In genomic region chr12:71544401-71545159, GRCm38 (mm10) we compare ENCODE assay signal across 10 mouse cellular contexts.
DNase-seq lines count a peak whose midpoint lies in the region; ATAC-seq and TF ChIP-seq lines count a peak whose summit lies in the region.
"Had no signal": no experiment of that assay in that cellular context is flagged by ENCODE, and none has a peak within 500 bp of the region (broad histone marks: within the 10 kb centered on the region; RNA-seq: fewer than 3 reads in every experiment).

No protein-coding gene starts in this region.

- peak; percentile 30 for DNase-seq in adrenal gland, adult 2 months
- no peak for DNase-seq in adrenal gland, postnatal 25 days
- peak; percentile 32 to 74 for DNase-seq in layer of hippocampus, adult 18-20 months (ENCODE audit: low spot score in 2 of 2)
- DNase-seq in layer of hippocampus, adult 9-10 months (ENCODE audit: low spot score): no peak
- peak; percentile 44 for DNase-seq in embryonic facial prominence, embryonic 10.5 days (ENCODE audit: low spot score)
- DNase-seq in limb, embryonic 14.5 days (ENCODE audit: low spot score): peak; percentile 49
- no peak for DNase-seq in liver
- DNase-seq: adrenal gland, adult 8-10 months; gastrocnemius, adult 2 months had no signal

- no peak overlapping the region for H3K4me2 ChIP-seq in limb, embryonic 14.5 days (replicated peaks; ENCODE audit: low read depth, low read length, severe bottlenecking)
- H3K4me2 ChIP-seq in kidney, embryonic 14.5 days (replicated peaks; ENCODE audit: low read depth, low read length): no peak overlapping the region

- WGBS in embryonic facial prominence, embryonic 10.5 days: 52% methylated on average over 8 of the region's 8 CpGs
- WGBS in limb, embryonic 14.5 days: 30% methylated on average over 8 of the region's 8 CpGs
- 59% methylated on average over 8 of the region's 8 CpGs for WGBS in kidney, embryonic 14.5 days

- ATAC-seq in limb, embryonic 14.5 days (ENCODE audit: low FRiP score, low read depth): peak; percentile 67
- ATAC-seq in kidney, embryonic 14.5 days (ENCODE audit: low FRiP score, low TSS enrichment): no peak

- TF ChIP-seq POLR2A in limb, embryonic 14.5 days (IDR thresholded peaks at IDR 0.05; ENCODE audit: borderline replicate concordance, extremely low read depth, insufficient read depth, insufficient read length): no peak

- peaks cover 35% of the 10 kb centered on the region for H3K4me1 ChIP-seq in embryonic facial prominence, embryonic 10.5 days
- H3K4me1 ChIP-seq in limb, embryonic 14.5 days (ENCODE audit: control insufficient read depth, insufficient read depth, low read length): peaks cover 31% of the 10 kb centered on the region
- peaks cover 9% of the 10 kb centered on the region; the same call in 1 of the 2 replicates for H3K4me1 ChIP-seq in kidney, embryonic 14.5 days (ENCODE audit: control insufficient read depth, insufficient read depth, low read length)

- H3K4me3 ChIP-seq in embryonic facial prominence, embryonic 10.5 days: no peak overlapping the region
- H3K4me3 ChIP-seq in limb, embryonic 14.5 days (replicated peaks; ENCODE audit: low read length): no peak overlapping the region
- H3K4me3 ChIP-seq in kidney, embryonic 14.5 days (ENCODE audit: low read length): no peak overlapping the region
- H3K4me3 ChIP-seq: gastrocnemius, adult 2 months had no signal

- no peak overlapping the region for H3K9ac ChIP-seq in limb, embryonic 14.5 days (ENCODE audit: low read depth, low read length, severe bottlenecking)
- no peak overlapping the region for H3K9ac ChIP-seq in kidney, embryonic 14.5 days (ENCODE audit: low read depth, low read length)

- H3K27ac ChIP-seq in embryonic facial prominence, embryonic 10.5 days (replicated peaks): peak overlapping the region; percentile 5; the same call in 1 of the 2 replicates
- no peak overlapping the region for H3K27ac ChIP-seq in limb, embryonic 14.5 days (replicated peaks; ENCODE audit: low read depth, low read length)
- H3K27ac ChIP-seq in kidney, embryonic 14.5 days (ENCODE audit: low read depth, low read length): no peak overlapping the region; the same call in 1 of the 2 replicates
- H3K27ac ChIP-seq: gastrocnemius, adult 2 months had no signal

- H3K36me3 ChIP-seq in embryonic facial prominence, embryonic 10.5 days (replicated peaks): no peaks in the 10 kb centered on the region
- H3K36me3 ChIP-seq in limb, embryonic 14.5 days (ENCODE audit: control insufficient read depth, insufficient read depth, low read length): no peaks in the 10 kb centered on the region
- H3K36me3 ChIP-seq in kidney, embryonic 14.5 days (ENCODE audit: control insufficient read depth, insufficient read depth, low read length): no peaks in the 10 kb centered on the region

- no peaks in the 10 kb centered on the region; the same call in 1 of the 2 replicates for H3K27me3 ChIP-seq in embryonic facial prominence, embryonic 10.5 days (replicated peaks; ENCODE audit: low read depth, poor library complexity, severe bottlenecking)
- no peaks in the 10 kb centered on the region for H3K27me3 ChIP-seq in limb, embryonic 14.5 days (ENCODE audit: control insufficient read depth, insufficient read depth, low read length)
- no peaks in the 10 kb centered on the region for H3K27me3 ChIP-seq in kidney, embryonic 14.5 days (ENCODE audit: control insufficient read depth, insufficient read depth, low read length)

- H3K9me3 ChIP-seq in embryonic facial prominence, embryonic 10.5 days: no peaks in the 10 kb centered on the region
- H3K9me3 ChIP-seq in limb, embryonic 14.5 days (ENCODE audit: control insufficient read depth, low read length): no peaks in the 10 kb centered on the region
- no peaks in the 10 kb centered on the region for H3K9me3 ChIP-seq in kidney, embryonic 14.5 days (ENCODE audit: control insufficient read depth, low read length)

Comparison
In these comparisons a context has a peak if more than half of its experiments do, and no peak if none do; other contexts are left out.
1. DNase-seq: peak in adrenal gland, adult 2 months (single experiment), layer of hippocampus, adult 18-20 months (2 of 2), embryonic facial prominence, embryonic 10.5 days (single experiment) and limb, embryonic 14.5 days (single experiment); none in adrenal gland, postnatal 25 days (single experiment), layer of hippocampus, adult 9-10 months (single experiment) and liver (single experiment).